Mouse (Mus musculus): Measurements from ENCODE around the gene Lrrc36. TPM values are rescaled to one million over a fixed set of nuclear protein-coding genes. Genes with fewer than 3 reads are reported as not detected.

Lrrc36 gene
- total RNA-seq (2014; rRNA removed) (0.68 and 1.7 TPM in 2 replicates), polyA plus RNA-seq (2015; fragmentation: Nextera tagmentation; extraction: Ambion mirVana) (0.50 and 0.66 TPM in 2 replicates)

DNA sequence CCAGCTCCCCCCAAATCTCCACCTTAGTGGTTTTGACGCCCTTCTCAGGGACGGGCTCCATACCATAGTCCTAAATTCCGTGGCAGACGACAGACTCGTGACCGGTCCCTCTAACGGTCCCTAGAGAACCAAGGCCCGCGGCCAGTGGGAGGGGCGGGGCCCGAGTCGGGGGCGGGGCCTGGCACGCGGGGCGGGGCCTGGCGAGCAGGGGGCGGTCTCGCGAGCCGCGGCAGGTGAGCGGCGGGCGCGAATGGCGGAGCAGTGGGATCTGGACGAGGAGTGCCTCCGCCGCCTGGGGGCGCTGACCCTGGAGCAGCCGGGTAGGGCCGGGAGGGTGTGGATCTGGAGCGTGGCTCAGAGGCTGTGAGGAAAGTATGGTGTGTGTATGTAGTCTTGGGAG lies at the start of gene Lrrc36, which contains the start of gene Kctd19:
Lrrc36 (plus strand) TSS at position 181 of the 400 bp plus-strand sequence.
Kctd19 (minus strand) TSS at position 112 of the 400 bp plus-strand sequence.
- under 1% methylated on average over 34 of the region's 34 CpGs for WGBS
- Histone ChIP-seq H3K4me1 (ENCODE audit: insufficient read depth, low read length) (peaks cover 6% of the 10 kb centered on the region), H3K27me3 (ENCODE audit: insufficient read depth, low read length) (peaks cover 3% of the 10 kb centered on the region; the same call in 1 of the 2 replicates), H3K9me3 (ENCODE audit: low read length) (no peaks in the 10 kb centered on the region), H3K27ac (no peak within 1 kb of the TSS), H3K4me3 (ENCODE audit: low read length) (peak within 1 kb of the TSS; percentile 37), H3K9ac (replicated peaks; ENCODE audit: low read length) (0 out of 2 replicates have a peak within 1 kb of the TSS, but pooled peaks have one; percentile 17), H3K36me3 (ENCODE audit: insufficient read depth, low read length) (no peaks in the 10 kb centered on the region), H3K4me2 (ENCODE audit: low read depth, low read length) (peak within 1 kb of the TSS; percentile 61)
- peak; percentile 50 for TF ChIP-seq CTCF (IDR thresholded peaks at IDR 0.05; ENCODE audit: low read depth)
- DNase-seq (ENCODE audit: low spot score) (peak; percentile 53), ATAC-seq (peak; percentile 87)

DNA sequence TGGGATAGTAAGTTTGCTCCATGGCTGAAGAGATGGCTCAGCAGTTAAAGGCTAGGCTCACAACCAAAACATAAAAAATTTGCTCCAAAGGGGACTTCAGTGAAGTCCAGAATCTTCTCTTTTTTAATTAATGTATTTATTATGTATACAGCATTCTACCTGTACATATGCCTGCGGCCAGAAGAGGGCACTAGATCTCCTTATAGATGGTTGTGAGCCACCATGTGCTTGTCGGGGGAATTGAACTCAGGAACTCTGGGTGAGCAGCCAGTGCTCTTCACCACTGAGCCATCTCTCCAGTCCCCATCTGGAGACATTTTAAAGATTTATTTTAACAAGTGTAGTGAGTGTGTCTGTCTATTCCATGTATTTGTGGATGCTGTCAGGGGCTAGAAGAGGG lies 46.3 kb upstream of the Lrrc36 start:
- Histone ChIP-seq H3K9me3 (ENCODE audit: low read length) (no peaks in the 10 kb centered on the region), H3K36me3 (ENCODE audit: insufficient read depth, low read length) (peaks cover 19% of the 10 kb centered on the region), H3K4me1 (ENCODE audit: insufficient read depth, low read length) (no peaks in the 10 kb centered on the region), H3K4me3 (ENCODE audit: low read length) (no peak overlapping the region), H3K4me2 (ENCODE audit: low read depth, low read length) (no peak overlapping the region), H3K9ac (replicated peaks; ENCODE audit: low read length) (no peak overlapping the region), H3K27ac (no peak overlapping the region), H3K27me3 (ENCODE audit: insufficient read depth, low read length) (no peaks in the 10 kb centered on the region)
- DNase-seq (ENCODE audit: low spot score) (peak; percentile 46), ATAC-seq (0 out of 2 replicates have a peak, but pooled peaks have one; percentile 55)
- peak; percentile 64 for TF ChIP-seq CTCF (IDR thresholded peaks at IDR 0.05; ENCODE audit: low read depth)
- WGBS = 74% methylated on average over 2 of the region's 2 CpGs

DNA sequence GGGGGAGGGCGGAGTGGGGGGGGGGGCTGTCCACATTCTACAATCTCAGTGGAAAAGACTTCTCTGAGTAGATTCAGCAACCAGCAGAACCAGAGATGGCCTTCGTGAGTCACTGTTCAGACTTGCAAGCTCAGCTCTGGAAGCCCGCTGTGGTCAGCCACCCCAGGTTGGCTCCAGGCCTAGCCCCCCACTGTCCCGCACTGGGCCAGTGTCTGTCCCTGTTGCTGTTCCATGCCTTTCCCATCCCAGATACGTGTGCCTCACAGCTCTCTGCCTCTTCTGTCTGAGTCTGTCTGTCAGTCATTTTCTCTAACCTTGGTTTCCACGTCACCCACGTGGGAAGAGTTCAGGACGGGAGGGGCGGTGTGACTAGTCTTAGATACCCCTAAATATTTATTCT lies 40.9 kb upstream of the Lrrc36 start:
- Histone ChIP-seq H3K4me2 (ENCODE audit: low read depth, low read length) (no peak overlapping the region), H3K9ac (replicated peaks; ENCODE audit: low read length) (no peak overlapping the region), H3K9me3 (ENCODE audit: low read length) (no peaks in the 10 kb centered on the region), H3K4me3 (ENCODE audit: low read length) (no peak overlapping the region), H3K27me3 (ENCODE audit: insufficient read depth, low read length) (no peaks in the 10 kb centered on the region), H3K36me3 (ENCODE audit: insufficient read depth, low read length) (peaks cover 8% of the 10 kb centered on the region; the same call in 1 of the 2 replicates), H3K27ac (no peak overlapping the region), H3K4me1 (ENCODE audit: insufficient read depth, low read length) (0 out of 2 replicates have a peak, but pooled peaks cover 4% of the 10 kb centered on the region)
- TF ChIP-seq CTCF (IDR thresholded peaks at IDR 0.05; ENCODE audit: low read depth) = no peak
- WGBS = 67% methylated on average over 9 of the region's 9 CpGs
- no peak for ATAC-seq
- no peak for DNase-seq (ENCODE audit: low spot score)

DNA sequence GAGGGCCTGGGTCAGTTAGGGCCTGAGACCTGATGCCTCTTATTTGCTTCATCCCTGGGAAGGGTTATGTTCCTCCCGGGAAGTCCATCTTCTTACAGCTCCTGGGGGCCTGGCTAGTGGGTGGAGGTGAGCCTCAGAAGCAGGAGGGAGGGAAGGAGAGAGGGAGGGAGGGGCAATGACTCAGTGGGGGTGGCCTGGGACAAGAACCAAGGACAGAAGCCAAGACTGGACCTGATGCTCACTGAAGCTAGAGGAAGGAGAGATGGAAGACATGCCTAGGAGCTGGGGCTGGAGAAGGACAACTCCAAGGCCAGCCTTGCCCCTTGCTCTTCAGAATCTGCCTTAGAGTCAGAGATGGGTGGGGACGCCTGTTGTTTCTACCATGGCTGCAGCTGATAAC lies 40.3 kb upstream of the Lrrc36 start, which contains the start of gene Plekhg4:
Plekhg4 (plus strand) TSS at position 243 of the 400 bp plus-strand sequence.
- Histone ChIP-seq H3K27me3 (ENCODE audit: insufficient read depth, low read length) (no peaks in the 10 kb centered on the region), H3K36me3 (ENCODE audit: insufficient read depth, low read length) (peaks cover 8% of the 10 kb centered on the region; the same call in 1 of the 2 replicates), H3K4me3 (ENCODE audit: low read length) (peak within 1 kb of the TSS; percentile 19; the same call in 1 of the 2 replicates), H3K27ac (no peak within 1 kb of the TSS), H3K9ac (replicated peaks; ENCODE audit: low read length) (peak within 1 kb of the TSS; percentile 28; the same call in 1 of the 2 replicates), H3K4me1 (ENCODE audit: insufficient read depth, low read length) (0 out of 2 replicates have a peak, but pooled peaks cover 4% of the 10 kb centered on the region), H3K4me2 (ENCODE audit: low read depth, low read length) (peak within 1 kb of the TSS; percentile 41), H3K9me3 (ENCODE audit: low read length) (no peaks in the 10 kb centered on the region)
- TF ChIP-seq CTCF (IDR thresholded peaks at IDR 0.05; ENCODE audit: low read depth) = no peak
- DNase-seq (ENCODE audit: low spot score) (no peak), ATAC-seq (no peak)
- WGBS = 53% methylated on average over 2 of the region's 2 CpGs

GRCm38 (mm10) chr8:105374513-105374966 lies 38.8 kb upstream of the Lrrc36 start:
- H3K27ac ChIP-seq = no peak overlapping the region
- H3K4me1 ChIP-seq (ENCODE audit: insufficient read depth, low read length) = peaks cover 10% of the 10 kb centered on the region; the same call in 1 of the 2 replicates
- ATAC-seq (peak; percentile 49), DNase-seq (ENCODE audit: low spot score) (peak; percentile 63)
- no peaks in the 10 kb centered on the region for H3K9me3 ChIP-seq (ENCODE audit: low read length)
- 26% methylated on average over 33 of the region's 33 CpGs for WGBS
- TF ChIP-seq CTCF (IDR thresholded peaks at IDR 0.05; ENCODE audit: low read depth) = peak; percentile 77
- H3K4me3 ChIP-seq (ENCODE audit: low read length) = peak overlapping the region; percentile 19
- H3K9ac ChIP-seq (replicated peaks; ENCODE audit: low read length) = peak overlapping the region; percentile 28; the same call in 1 of the 2 replicates
- no peaks in the 10 kb centered on the region for H3K27me3 ChIP-seq (ENCODE audit: insufficient read depth, low read length)
- peak overlapping the region; percentile 41 for H3K4me2 ChIP-seq (ENCODE audit: low read depth, low read length)
- H3K36me3 ChIP-seq (ENCODE audit: insufficient read depth, low read length) = no peaks in the 10 kb centered on the region

GRCm38 (mm10) chr8:105378673-105379072 lies 34.7 kb upstream of the Lrrc36 start:
- ATAC-seq (peak; percentile 48), DNase-seq (ENCODE audit: low spot score) (peak; percentile 68)
- Histone ChIP-seq H3K27ac (no peak overlapping the region; the same call in 1 of the 2 replicates), H3K4me3 (ENCODE audit: low read length) (no peak overlapping the region), H3K27me3 (ENCODE audit: insufficient read depth, low read length) (no peaks in the 10 kb centered on the region), H3K9me3 (ENCODE audit: low read length) (no peaks in the 10 kb centered on the region), H3K9ac (replicated peaks; ENCODE audit: low read length) (no peak overlapping the region), H3K36me3 (ENCODE audit: insufficient read depth, low read length) (no peaks in the 10 kb centered on the region), H3K4me1 (ENCODE audit: insufficient read depth, low read length) (peaks cover 10% of the 10 kb centered on the region; the same call in 1 of the 2 replicates), H3K4me2 (ENCODE audit: low read depth, low read length) (no peak overlapping the region)
- WGBS = 38% methylated on average over 19 of the region's 19 CpGs
- no peak for TF ChIP-seq CTCF (IDR thresholded peaks at IDR 0.05; ENCODE audit: low read depth)

- no peak overlapping the region for H3K4me2 ChIP-seq (ENCODE audit: low read depth, low read length)
- H3K9ac ChIP-seq (replicated peaks; ENCODE audit: low read length) = no peak overlapping the region
- H3K9me3 ChIP-seq (ENCODE audit: low read length) = no peaks in the 10 kb centered on the region
- no peak overlapping the region for H3K4me3 ChIP-seq (ENCODE audit: low read length)
- WGBS = 79% methylated on average over 12 of the region's 12 CpGs
- no peak for DNase-seq (ENCODE audit: low spot score)
- TF ChIP-seq CTCF (IDR thresholded peaks at IDR 0.05; ENCODE audit: low read depth) = no peak
- peaks cover 6% of the 10 kb centered on the region; the same call in 1 of the 2 replicates for H3K4me1 ChIP-seq (ENCODE audit: insufficient read depth, low read length)
- H3K27ac ChIP-seq = no peak overlapping the region
- no peaks in the 10 kb centered on the region for H3K27me3 ChIP-seq (ENCODE audit: insufficient read depth, low read length)
- H3K36me3 ChIP-seq (ENCODE audit: insufficient read depth, low read length) = no peaks in the 10 kb centered on the region
- ATAC-seq = no peak
Measured at GRCm38 (mm10) chr8:105380308-105380707, 33.1 kb upstream of the Lrrc36 start.

All from hindbrain, postnatal 0 days (tissue).